Mouse (Mus musculus) liver, postnatal 0 days (tissue): ENCODE data around the gene Gm17349.
"Not testable (repeated sequence)": the region's sequence is repeated elsewhere in the genome, so short reads cannot be mapped to it uniquely, and the experiment has no call there.

Source experiments
- CTCF ChIP-seq: sonication (generic); IDR thresholded peaks from 2 replicates; pipeline ENCODE4 v1.5.1; 2016; ENCODE audit warnings: antibody characterized with exemption, low read depth
- EP300 ChIP-seq: IDR thresholded peaks from 2 replicates; pipeline ENCODE4 v1.6.1; 2016; ENCODE audit warnings: antibody characterized with exemption, low read depth, mild to moderate bottlenecking

- not testable (repeated sequence) for TF ChIP-seq CTCF, EP300
Measured at GRCm38 (mm10) chr15:99727039-99727438, 21.7 kb upstream of the Gm17349 start.
